Mouse (Mus musculus): ENCODE results near the gene Ankfy1. TPM values are rescaled to one million over a fixed set of nuclear protein-coding genes. Genes with fewer than 3 reads are reported as not detected.
A peak's percentile ranks its signal among the peaks of the same experiment; 100 is the strongest.
"Not testable (repeated sequence)": the region's sequence is repeated elsewhere in the genome, so short reads cannot be mapped to it uniquely, and the experiment has no call there.

Gene Ankfy1
- total RNA-seq, 2 experiments from 2014 or later, result 16.6 to 18.5 TPM

DNA sequence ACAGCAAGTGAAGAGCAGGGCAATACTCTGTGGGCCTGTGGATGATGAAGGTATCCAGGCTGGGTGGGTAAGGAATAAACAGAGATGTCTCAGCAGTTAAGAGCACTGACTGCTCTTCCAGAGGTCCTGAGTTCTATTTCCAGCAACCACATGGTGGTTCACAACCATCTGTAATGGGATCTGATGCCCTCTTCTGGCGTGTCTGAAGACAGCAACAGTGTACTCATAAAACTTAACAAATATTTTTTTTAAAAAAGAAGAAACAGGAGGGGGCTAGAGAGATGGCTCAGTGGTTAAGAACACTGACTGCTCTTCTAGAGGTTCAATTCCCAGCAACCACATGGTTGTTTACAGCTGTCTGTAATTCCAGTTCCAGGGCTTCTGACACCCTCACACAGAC is 82.8 kb downstream of the Ankfy1 start:
- intact Hi-C loops (cut with DNase I); DNase-seq (ENCODE audit: low spot score): not testable (repeated sequence)

GRCm38 (mm10) chr11:72778957-72779356 is 89.2 kb downstream of the Ankfy1 start:
- intact Hi-C loops (cut with DNase I), result no loop called here
- DNase-seq (ENCODE audit: low spot score), result no peak

GRCm38 (mm10) chr11:72782103-72782502 is 92.3 kb downstream of the Ankfy1 start:
- DNase-seq (ENCODE audit: low spot score), result no peak
- intact Hi-C loops (cut with DNase I), result no loop called here

DNA sequence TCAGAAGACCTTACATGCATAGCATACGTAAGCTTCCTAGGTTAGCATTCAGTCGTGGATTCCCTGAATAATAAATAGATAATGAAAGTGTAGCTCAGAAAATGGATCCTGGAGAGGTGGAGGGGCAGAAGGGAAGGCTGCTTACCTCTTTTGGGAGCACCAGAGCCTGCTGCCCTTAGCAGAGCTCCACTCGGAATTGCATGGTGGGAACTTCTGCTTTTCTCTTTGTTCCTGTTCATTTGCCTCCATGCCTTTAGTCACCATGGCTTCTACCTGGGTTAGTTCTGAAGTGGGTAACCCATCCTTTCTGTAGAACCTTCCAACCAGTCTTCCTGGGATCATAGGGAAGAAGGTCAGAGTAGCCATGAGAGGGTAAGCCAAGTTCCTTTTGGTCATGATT is 92.7 kb downstream of the Ankfy1 start:
- intact Hi-C loops (cut with DNase I), result no loop called here
- no peak for DNase-seq (ENCODE audit: low spot score)

DNA sequence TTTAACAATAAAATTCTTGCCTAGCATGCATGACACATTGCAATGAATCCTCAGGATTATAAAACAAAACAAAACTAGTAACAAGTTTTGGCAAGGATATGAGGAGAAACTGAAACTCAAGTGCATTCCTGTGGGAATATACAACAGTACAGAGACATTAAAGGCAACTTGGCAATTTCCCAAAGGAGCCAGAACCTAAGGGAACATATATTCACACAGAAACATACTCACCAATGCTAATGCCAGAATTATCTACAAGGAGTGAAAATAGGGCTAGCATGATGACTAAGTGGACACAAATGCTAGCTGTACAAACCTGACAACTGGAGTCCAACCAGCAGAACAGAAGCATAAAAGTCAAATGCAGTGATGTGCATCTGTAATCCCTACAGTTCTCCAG is 102.2 kb downstream of the Ankfy1 start:
- no peak for DNase-seq (ENCODE audit: low spot score)
- intact Hi-C loops (cut with DNase I), result loop anchor here (10.0 kb wide), 1 partner anchor 567 kb away; no protein-coding TSS in a partner anchor

- DNase-seq (ENCODE audit: low spot score), result no peak
- intact Hi-C loops (cut with DNase I), result loop anchor here (2.0 to 10.0 kb wide), 3 partner anchors 104 to 570 kb away; partner anchors contain the start of genes Ankfy1 and Ube2g1
These were observed 105.3 kb downstream of the Ankfy1 start for GRCm38 (mm10) chr11:72795149-72795454.

GRCm38 (mm10) chr11:72795455-72796295 is 105.9 kb downstream of the Ankfy1 start, which contains the start of the genes Cyb5d2 and Zzef1:
Cyb5d2 (minus strand) TSS chr11:72796142.
Zzef1 (plus strand) TSS chr11:72796226.
- peak; percentile 92 for DNase-seq (ENCODE audit: low spot score)
- intact Hi-C loops (cut with DNase I), result loop anchor here (2.0 to 10.0 kb wide), 3 partner anchors 105 to 571 kb away; partner anchors contain the start of genes Ankfy1 and Ube2g1

GRCm38 (mm10) chr11:72796296-72796687 is 106.5 kb downstream of the Ankfy1 start:
- DNase-seq (ENCODE audit: low spot score), result no peak
- intact Hi-C loops (cut with DNase I), result loop anchor here (5.0 to 10.0 kb wide), 2 partner anchors 189 to 571 kb away; partner anchors contain the start of gene Ube2g1

DNA sequence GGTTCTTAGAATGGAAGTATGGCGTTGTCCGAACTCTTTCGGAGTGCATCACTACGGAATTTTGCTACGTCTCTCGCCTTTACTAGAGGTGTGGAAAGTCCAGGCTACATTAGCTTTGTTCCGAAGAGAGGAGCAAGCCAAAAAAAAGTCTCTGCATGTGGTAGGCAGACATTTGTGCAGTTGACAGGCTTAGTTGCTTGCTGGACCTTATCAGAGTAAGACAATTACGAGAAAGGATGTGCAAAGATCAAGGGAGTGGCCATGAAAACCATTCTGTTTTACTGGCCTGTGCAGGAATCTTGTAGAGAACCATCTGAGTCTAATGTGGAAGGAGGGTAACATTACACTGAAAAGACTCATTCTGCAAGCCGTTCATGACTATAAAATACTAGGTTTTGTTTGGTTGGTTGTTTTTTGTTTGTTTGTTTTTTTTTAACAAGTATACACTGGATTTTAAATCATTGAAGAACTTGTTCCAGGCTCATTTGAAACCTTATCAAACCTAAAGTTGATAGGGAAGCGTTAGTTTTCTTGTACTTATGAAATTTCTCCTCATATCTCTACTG is 107.0 kb downstream of the Ankfy1 start:
- intact Hi-C loops (cut with DNase I), result loop anchor here (5.0 to 10.0 kb wide), 2 partner anchors 190 to 572 kb away; partner anchors contain the start of gene Ube2g1
- no peak for DNase-seq (ENCODE audit: low spot score)

DNA sequence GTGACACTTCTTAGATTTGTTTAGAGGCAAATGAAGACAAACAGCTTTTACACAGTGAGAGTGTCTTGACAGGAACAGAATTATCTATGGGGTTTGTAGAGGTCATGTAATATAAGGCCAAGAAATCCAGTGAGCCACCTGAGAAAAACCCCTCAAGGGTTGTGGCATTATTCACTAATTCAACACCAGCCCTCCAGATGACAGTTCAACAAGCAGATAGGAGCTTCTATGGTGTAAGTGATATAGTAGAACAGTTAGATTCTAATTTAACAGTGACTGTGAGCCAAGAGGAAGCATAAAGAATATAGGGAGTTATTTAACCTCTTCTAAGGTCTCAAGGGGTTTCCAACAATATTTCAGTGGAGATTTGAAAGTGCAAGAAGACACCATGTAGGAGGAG is 108.3 kb downstream of the Ankfy1 start:
- no peak for DNase-seq (ENCODE audit: low spot score)
- intact Hi-C loops (cut with DNase I), result loop anchor here (5.0 to 10.0 kb wide), 2 partner anchors 191 to 573 kb away; partner anchors contain the start of gene Ube2g1

DNA sequence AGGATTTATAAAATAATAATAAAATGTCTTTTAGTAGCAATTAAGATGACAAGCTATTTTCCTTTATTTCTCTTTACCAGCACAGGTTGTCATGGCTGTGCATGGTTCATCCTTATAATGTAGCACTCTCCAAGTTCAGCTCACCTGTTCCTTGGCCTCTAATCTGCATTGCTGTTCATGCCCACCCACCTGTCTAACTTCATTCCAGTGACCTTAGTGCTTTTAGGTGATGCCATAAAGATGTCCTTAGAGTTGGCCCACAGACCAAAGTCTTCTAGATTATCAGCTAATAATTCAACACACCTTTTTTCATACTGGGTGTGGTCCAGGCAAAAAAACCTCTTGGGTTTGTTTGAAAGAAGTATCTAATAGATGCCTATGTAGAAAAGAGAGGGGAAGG is 111.4 kb downstream of the Ankfy1 start:
- intact Hi-C loops (cut with DNase I), result no loop called here
- no peak for DNase-seq (ENCODE audit: low spot score)

GRCm38 (mm10) chr11:72803038-72803437 is 113.2 kb downstream of the Ankfy1 start:
- no peak for DNase-seq (ENCODE audit: low spot score)
- intact Hi-C loops (cut with DNase I), result no loop called here

DNA sequence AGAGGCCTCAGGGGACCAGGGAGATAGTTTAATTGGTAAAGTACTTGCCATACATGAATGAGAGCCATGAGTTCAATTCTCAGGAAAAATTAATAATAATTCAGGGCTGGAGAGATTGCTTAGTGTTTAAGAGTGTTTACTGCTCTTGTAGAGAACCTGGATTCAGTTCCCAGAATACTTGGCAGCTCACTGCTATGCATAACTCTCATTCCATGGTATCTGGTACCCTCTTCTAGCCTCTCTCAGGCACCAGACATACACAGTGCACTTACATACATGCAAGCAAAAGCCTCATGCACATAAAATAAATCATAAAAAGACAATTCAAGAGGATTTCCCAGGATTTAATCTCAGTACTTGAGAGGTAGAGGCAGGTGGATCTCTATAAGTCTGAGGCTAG is 114.8 kb downstream of the Ankfy1 start:
- intact Hi-C loops (cut with DNase I), result no loop called here
- DNase-seq (ENCODE audit: low spot score), result no peak

DNA sequence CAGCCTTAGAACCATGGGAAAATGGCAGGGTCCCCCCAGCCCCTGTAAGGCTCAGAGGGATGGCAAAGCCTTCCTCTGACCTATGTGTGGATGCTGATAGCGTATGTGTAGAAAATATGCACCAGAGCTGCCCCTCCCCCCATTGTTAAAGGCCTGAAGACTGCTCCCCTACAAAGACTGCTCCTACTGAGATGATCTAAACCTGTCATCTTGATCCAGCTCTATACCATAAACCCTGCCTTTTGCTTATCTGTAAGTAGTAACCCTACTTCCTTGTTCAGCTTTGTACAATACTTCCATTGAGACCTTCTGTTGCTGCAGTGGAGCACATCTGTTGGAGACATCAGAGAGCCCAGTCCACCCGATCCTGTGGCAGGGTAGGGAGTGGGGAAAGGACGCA is 115.4 kb downstream of the Ankfy1 start:
- intact Hi-C loops (cut with DNase I), result no loop called here
- no peak for DNase-seq (ENCODE audit: low spot score)

DNA sequence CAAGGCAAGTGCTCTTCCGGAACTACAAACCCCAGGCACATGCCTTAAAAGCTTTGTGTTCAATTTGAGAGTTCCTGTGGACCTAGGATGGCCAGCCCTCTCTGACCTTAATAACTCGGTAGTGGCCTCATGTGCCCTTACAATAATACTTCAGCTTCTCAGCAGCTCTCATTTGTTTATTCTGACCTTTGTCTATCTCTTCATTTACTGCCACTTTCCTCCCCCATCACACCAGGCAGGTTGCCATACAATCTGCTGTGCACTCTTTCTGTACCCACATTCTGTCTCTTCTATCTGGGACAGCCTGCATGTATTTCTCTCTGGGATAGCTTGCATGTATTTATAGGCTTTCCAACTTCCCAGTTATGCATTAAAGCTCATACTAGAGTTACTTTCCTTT is 116.8 kb downstream of the Ankfy1 start:
- intact Hi-C loops (cut with DNase I), result no loop called here
- no peak for DNase-seq (ENCODE audit: low spot score)

DNA sequence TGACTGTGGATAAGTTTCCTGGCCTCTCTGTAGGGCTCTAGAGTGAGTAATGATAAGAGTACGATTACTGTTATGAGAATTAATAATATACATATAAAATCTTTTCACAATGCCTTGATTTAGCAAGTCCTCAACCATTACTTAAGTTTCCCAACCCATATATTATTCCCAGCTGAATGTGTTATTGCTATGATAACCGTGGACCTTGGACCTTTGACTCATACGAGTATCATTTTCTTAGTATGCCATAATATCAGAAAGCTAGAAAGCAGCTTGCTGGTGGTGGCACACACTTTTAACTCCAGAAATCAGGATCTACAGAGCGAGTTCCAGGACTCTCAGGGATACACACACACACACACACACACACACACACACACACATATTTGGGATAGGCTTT is 118.2 kb downstream of the Ankfy1 start:
- DNase-seq (ENCODE audit: low spot score), result no peak
- intact Hi-C loops (cut with DNase I), result no loop called here

- intact Hi-C loops (cut with DNase I), result no loop called here
- DNase-seq (ENCODE audit: low spot score), result no peak
These were observed 123.9 kb downstream of the Ankfy1 start for GRCm38 (mm10) chr11:72813687-72814086.

DNA sequence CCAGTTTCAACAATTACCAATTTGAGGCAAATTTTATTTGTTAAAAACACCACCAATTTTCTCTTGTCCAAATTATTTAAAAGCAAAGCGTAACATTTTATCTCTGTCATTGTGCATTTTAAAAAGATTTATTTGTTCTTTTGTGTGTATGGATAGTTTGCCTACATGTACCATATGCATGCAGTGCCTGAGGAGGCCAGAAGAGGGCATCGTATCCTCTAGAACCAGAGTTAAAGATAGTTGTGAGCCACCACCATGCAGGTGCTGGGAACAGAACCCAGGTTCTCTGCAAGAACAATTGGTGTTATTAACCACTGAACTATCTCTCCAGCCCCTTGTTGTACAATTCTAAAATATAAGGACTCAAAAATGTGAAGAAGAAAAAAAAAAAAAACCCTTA is 124.4 kb downstream of the Ankfy1 start:
- no peak for DNase-seq (ENCODE audit: low spot score)
- intact Hi-C loops (cut with DNase I), result no loop called here

DNA sequence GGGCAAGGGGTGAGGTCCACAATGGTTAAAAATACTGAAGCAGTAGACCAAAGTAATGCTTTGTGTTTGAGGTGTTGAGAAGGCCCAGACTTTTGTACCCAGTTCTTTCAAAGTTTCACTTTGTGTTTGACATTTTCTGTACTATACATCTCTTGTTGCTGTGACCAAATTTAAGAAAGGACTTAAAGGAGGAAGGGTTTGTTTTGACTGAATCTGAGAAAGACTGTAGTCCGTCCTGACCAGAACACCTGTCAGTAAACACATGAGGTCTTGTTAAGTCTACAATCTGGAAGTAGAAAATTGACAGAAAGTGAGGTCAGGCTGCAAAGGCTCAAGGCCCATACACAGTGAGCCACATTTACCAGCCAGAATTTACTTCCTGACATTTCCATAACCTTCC is 127.1 kb downstream of the Ankfy1 start:
- intact Hi-C loops (cut with DNase I), result no loop called here
- DNase-seq (ENCODE audit: low spot score), result no peak

GRCm38 (mm10) chr11:72818067-72818466 is 128.3 kb downstream of the Ankfy1 start:
- no peak for DNase-seq (ENCODE audit: low spot score)
- intact Hi-C loops (cut with DNase I), result no loop called here

DNA sequence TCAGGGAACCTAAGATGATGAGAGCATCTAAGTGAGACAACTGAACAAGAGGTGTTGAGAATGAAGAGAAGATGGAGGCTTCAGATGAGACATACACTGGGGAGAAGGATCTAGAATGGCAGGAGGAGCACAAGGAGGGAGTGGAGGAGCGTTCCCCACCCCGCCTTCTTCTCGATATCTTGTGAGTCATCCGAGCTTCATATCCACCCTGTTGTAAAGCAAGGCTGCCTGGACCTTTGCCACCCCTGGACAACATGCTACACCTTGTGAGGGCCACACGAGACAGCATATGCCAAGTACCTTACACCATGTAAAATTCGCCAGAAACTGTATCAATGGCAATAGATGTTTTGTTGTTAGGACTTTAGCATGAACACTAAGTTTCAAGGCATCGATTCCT is 131.2 kb downstream of the Ankfy1 start:
- DNase-seq (ENCODE audit: low spot score), result no peak
- intact Hi-C loops (cut with DNase I), result no loop called here
